Mouse (Mus musculus): ENCODE data around the gene Gm28035. TPM values are rescaled to one million over a fixed set of nuclear protein-coding genes. Genes with fewer than 3 reads are reported as not detected.

Gm28035 gene
- polyA plus RNA-seq, 1 experiment from 2014 or later = 0.40 TPM

- Histone ChIP-seq H3K27ac (ENCODE audit: poor library complexity, severe bottlenecking) (no peak overlapping the region), H3K27me3 (replicated peaks) (no peaks in the 10 kb centered on the region)
- ATAC-seq (ENCODE audit: insufficient number of reproducible peaks, low FRiP score) = no peak
Observed at GRCm38 (mm10) chr2:30281651-30282050, 41.3 kb downstream of the Gm28035 start.

GRCm38 (mm10) chr2:30283193-30283592, 42.8 kb downstream of the Gm28035 start:
- Histone ChIP-seq H3K9me3 (replicated peaks) (no peaks in the 10 kb centered on the region), H3K4me3 (no peak overlapping the region), H3K4me2 (no peak overlapping the region), H3K27ac (ENCODE audit: poor library complexity, severe bottlenecking) (no peak overlapping the region), H3K4me1 (replicated peaks) (peaks cover 23% of the 10 kb centered on the region), H3K36me3 (peaks cover 18% of the 10 kb centered on the region), H3K9ac (no peak overlapping the region), H3K27me3 (replicated peaks) (no peaks in the 10 kb centered on the region)
- no peak for ATAC-seq (ENCODE audit: insufficient number of reproducible peaks, low FRiP score)
- 83% methylated on average over 2 of the region's 2 CpGs for WGBS

More at GRCm38 (mm10) chr2:30281651-30282050, 41.3 kb downstream of the Gm28035 start:
- Histone ChIP-seq H3K9ac (no peak overlapping the region), H3K4me3 (no peak overlapping the region), H3K36me3 (peaks cover 22% of the 10 kb centered on the region), H3K9me3 (replicated peaks) (no peaks in the 10 kb centered on the region), H3K4me1 (replicated peaks) (peaks cover 13% of the 10 kb centered on the region), H3K4me2 (no peak overlapping the region)
- WGBS = 60% methylated on average over 3 of the region's 3 CpGs

- peaks cover 23% of the 10 kb centered on the region for H3K4me1 ChIP-seq (replicated peaks)
- H3K4me3 ChIP-seq = peak overlapping the region; percentile 73
- no peak overlapping the region for H3K27ac ChIP-seq (ENCODE audit: poor library complexity, severe bottlenecking)
- ATAC-seq (ENCODE audit: insufficient number of reproducible peaks, low FRiP score) = no peak
- no peaks in the 10 kb centered on the region for H3K27me3 ChIP-seq (replicated peaks)
- H3K4me2 ChIP-seq = peak overlapping the region; percentile 98
- 0 out of 2 replicates have a peak, but pooled peaks cover 3% of the 10 kb centered on the region for H3K9me3 ChIP-seq (replicated peaks)
- peaks cover 27% of the 10 kb centered on the region for H3K36me3 ChIP-seq
- peak overlapping the region; percentile 87; the same call in 1 of the 2 replicates for H3K9ac ChIP-seq
- WGBS = 88% methylated on average over 5 of the region's 5 CpGs
Observed at GRCm38 (mm10) chr2:30285004-30285403, 44.6 kb downstream of the Gm28035 start.

- Histone ChIP-seq H3K4me2 (peak overlapping the region; percentile 98), H3K9me3 (replicated peaks) (0 out of 2 replicates have a peak, but pooled peaks cover 3% of the 10 kb centered on the region), H3K36me3 (peaks cover 26% of the 10 kb centered on the region), H3K27me3 (replicated peaks) (no peaks in the 10 kb centered on the region), H3K27ac (ENCODE audit: poor library complexity, severe bottlenecking) (peak overlapping the region; percentile 41), H3K9ac (peak overlapping the region; percentile 87), H3K4me3 (peak overlapping the region; percentile 73), H3K4me1 (replicated peaks) (peaks cover 23% of the 10 kb centered on the region)
- WGBS = 13% methylated on average over 38 of the region's 38 CpGs
- ATAC-seq (ENCODE audit: insufficient number of reproducible peaks, low FRiP score) = peak; percentile 27
Observed at GRCm38 (mm10) chr2:30285416-30286181, 45.2 kb downstream of the Gm28035 start.

- peak; percentile 96 for ATAC-seq (ENCODE audit: insufficient number of reproducible peaks, low FRiP score)
- H3K27me3 ChIP-seq (replicated peaks) = no peaks in the 10 kb centered on the region
- H3K4me2 ChIP-seq = peak within 1 kb of the TSS; percentile 98
- H3K36me3 ChIP-seq = peaks cover 27% of the 10 kb centered on the region
- H3K4me3 ChIP-seq = peak within 1 kb of the TSS; percentile 73
- H3K9me3 ChIP-seq (replicated peaks) = 0 out of 2 replicates have a peak, but pooled peaks cover 3% of the 10 kb centered on the region
- H3K4me1 ChIP-seq (replicated peaks) = peaks cover 23% of the 10 kb centered on the region
- peak within 1 kb of the TSS; percentile 87 for H3K9ac ChIP-seq
- H3K27ac ChIP-seq (ENCODE audit: poor library complexity, severe bottlenecking) = peak within 1 kb of the TSS; percentile 44
- under 1% methylated on average over 61 of the region's 68 CpGs for WGBS
Observed at GRCm38 (mm10) chr2:30286192-30287026, 46.0 kb downstream of the Gm28035 start, which contains the start of the genes Dolk and Nup188. TSS of gene Dolk (minus strand) at chr2:30286334. TSS of gene Nup188 (plus strand) at chr2:30286397.

GRCm38 (mm10) chr2:30287027-30287373, 46.6 kb downstream of the Gm28035 start:
- Histone ChIP-seq H3K27ac (ENCODE audit: poor library complexity, severe bottlenecking) (peak overlapping the region; percentile 44; the same call in 1 of the 2 replicates), H3K27me3 (replicated peaks) (no peaks in the 10 kb centered on the region), H3K9me3 (replicated peaks) (0 out of 2 replicates have a peak, but pooled peaks cover 3% of the 10 kb centered on the region), H3K4me2 (peak overlapping the region; percentile 66), H3K4me3 (peak overlapping the region; percentile 73), H3K4me1 (replicated peaks) (peaks cover 23% of the 10 kb centered on the region), H3K36me3 (peaks cover 27% of the 10 kb centered on the region), H3K9ac (peak overlapping the region; percentile 87)
- ATAC-seq (ENCODE audit: insufficient number of reproducible peaks, low FRiP score) = no peak
- under 1% methylated on average over 10 of the region's 10 CpGs for WGBS

- no peak for ATAC-seq (ENCODE audit: insufficient number of reproducible peaks, low FRiP score)
Observed at GRCm38 (mm10) chr2:30299525-30299924, 59.2 kb downstream of the Gm28035 start.

GRCm38 (mm10) chr2:30299966-30300365, 59.6 kb downstream of the Gm28035 start:
- 87% methylated on average over 5 of the region's 5 CpGs for WGBS
- no peak for ATAC-seq (ENCODE audit: insufficient number of reproducible peaks, low FRiP score)
- Histone ChIP-seq H3K9ac (no peak overlapping the region), H3K4me3 (no peak overlapping the region), H3K4me2 (no peak overlapping the region), H3K9me3 (replicated peaks) (no peaks in the 10 kb centered on the region), H3K27me3 (replicated peaks) (no peaks in the 10 kb centered on the region), H3K36me3 (peaks cover 81% of the 10 kb centered on the region), H3K4me1 (replicated peaks) (peaks cover 3% of the 10 kb centered on the region; the same call in 1 of the 2 replicates), H3K27ac (ENCODE audit: poor library complexity, severe bottlenecking) (no peak overlapping the region)

More at GRCm38 (mm10) chr2:30299525-30299924, 59.2 kb downstream of the Gm28035 start:
- H3K27me3 ChIP-seq (replicated peaks) = no peaks in the 10 kb centered on the region
- no peak overlapping the region for H3K4me2 ChIP-seq
- H3K4me3 ChIP-seq = no peak overlapping the region
- no peaks in the 10 kb centered on the region for H3K9me3 ChIP-seq (replicated peaks)
- H3K9ac ChIP-seq = no peak overlapping the region
- no peak overlapping the region for H3K27ac ChIP-seq (ENCODE audit: poor library complexity, severe bottlenecking)
- peaks cover 7% of the 10 kb centered on the region; the same call in 1 of the 2 replicates for H3K4me1 ChIP-seq (replicated peaks)
- H3K36me3 ChIP-seq = peaks cover 76% of the 10 kb centered on the region
- 73% methylated on average over 3 of the region's 3 CpGs for WGBS

- H3K27me3 ChIP-seq (replicated peaks) = no peaks in the 10 kb centered on the region
- no peak for ATAC-seq (ENCODE audit: insufficient number of reproducible peaks, low FRiP score)
- WGBS = 90% methylated on average over 7 of the region's 7 CpGs
- H3K9ac ChIP-seq = no peak overlapping the region
- no peaks in the 10 kb centered on the region for H3K4me1 ChIP-seq (replicated peaks)
- peaks cover 99% of the 10 kb centered on the region for H3K36me3 ChIP-seq
- H3K4me2 ChIP-seq = no peak overlapping the region
- no peaks in the 10 kb centered on the region for H3K9me3 ChIP-seq (replicated peaks)
- no peak overlapping the region for H3K27ac ChIP-seq (ENCODE audit: poor library complexity, severe bottlenecking)
- no peak overlapping the region for H3K4me3 ChIP-seq
Observed at GRCm38 (mm10) chr2:30306087-30306486, 65.7 kb downstream of the Gm28035 start.

- Histone ChIP-seq H3K36me3 (peaks cover 98% of the 10 kb centered on the region), H3K9me3 (replicated peaks) (no peaks in the 10 kb centered on the region), H3K4me1 (replicated peaks) (no peaks in the 10 kb centered on the region), H3K4me3 (no peak overlapping the region), H3K4me2 (no peak overlapping the region), H3K9ac (no peak overlapping the region), H3K27ac (ENCODE audit: poor library complexity, severe bottlenecking) (no peak overlapping the region), H3K27me3 (replicated peaks) (no peaks in the 10 kb centered on the region)
- 74% methylated on average over 3 of the region's 3 CpGs for WGBS
- no peak for ATAC-seq (ENCODE audit: insufficient number of reproducible peaks, low FRiP score)
Observed at GRCm38 (mm10) chr2:30309351-30309750, 69.0 kb downstream of the Gm28035 start.

- Histone ChIP-seq H3K4me1 (replicated peaks) (no peaks in the 10 kb centered on the region), H3K4me3 (no peak overlapping the region), H3K4me2 (no peak overlapping the region), H3K9me3 (replicated peaks) (no peaks in the 10 kb centered on the region), H3K27ac (ENCODE audit: poor library complexity, severe bottlenecking) (no peak overlapping the region), H3K27me3 (replicated peaks) (no peaks in the 10 kb centered on the region), H3K36me3 (peaks cover 97% of the 10 kb centered on the region), H3K9ac (no peak overlapping the region)
- WGBS = 91% methylated on average over 2 of the region's 2 CpGs
- no peak for ATAC-seq (ENCODE audit: insufficient number of reproducible peaks, low FRiP score)
Observed at GRCm38 (mm10) chr2:30311481-30311880, 71.1 kb downstream of the Gm28035 start.

Data from heart, embryonic 12.5 days (tissue).